Mouse (Mus musculus) spleen, adult 2 months (tissue): ENCODE data around the gene Il4i1. TPM values are rescaled to one million over a fixed set of nuclear protein-coding genes. Genes with fewer than 3 reads are reported as not detected.

ENCODE experiments used
- DNase-seq, 2 experiments: peaks; one replicate each; pipeline versions ENCODE4 v3.0.0 to v3.0.0-alpha.2; 2012 to 2021; ENCODE audit warnings: low spot score in 2 of 2, low read depth in 1 of 2
- H3K27ac ChIP-seq: fragments of 200-500 bp; 2 replicates; pipeline ENCODE4 v1.5.1; 2012; ENCODE audit warnings: low read length, inconsistent platforms; ENCODE audit not compliant: insufficient read depth
- H3K27me3 ChIP-seq: fragments of 200-500 bp; 2 replicates; pipeline ENCODE4 v1.6.1; 2012; ENCODE audit warnings: mild to moderate bottlenecking, moderate library complexity, low read length, inconsistent platforms; ENCODE audit not compliant: control insufficient read depth, insufficient read depth
- H3K36me3 ChIP-seq: fragments of 200-500 bp; 2 replicates; pipeline ENCODE4 v1.6.1; 2012; ENCODE audit warnings: mild to moderate bottlenecking, low read length, inconsistent platforms; ENCODE audit not compliant: control insufficient read depth, insufficient read depth
- H3K4me1 ChIP-seq: fragments of 200-500 bp; 2 replicates; pipeline ENCODE4 v1.6.1; 2011; ENCODE audit warnings: inconsistent platforms; ENCODE audit not compliant: control insufficient read depth, insufficient read depth, insufficient read length
- H3K4me3 ChIP-seq: fragments of 200-500 bp; 2 replicates; pipeline ENCODE4 v1.5.1; 2011; ENCODE audit warnings: mild to moderate bottlenecking, inconsistent platforms; ENCODE audit not compliant: insufficient read depth, insufficient read length; ENCODE audit errors: extremely low read depth
- CTCF ChIP-seq: fragments of 200-500 bp; IDR thresholded peaks from 2 replicates; pipeline ENCODE4 v1.5.1; 2011; ENCODE audit warnings: mild to moderate bottlenecking, inconsistent platforms; ENCODE audit not compliant: insufficient read depth, insufficient read length, insufficient replicate concordance; ENCODE audit errors: extremely low read depth
- POLR2A ChIP-seq: fragments of 200-500 bp; IDR thresholded peaks from 2 replicates; pipeline ENCODE4 v1.6.1; 2011; ENCODE audit warnings: low read depth, low read length, inconsistent platforms
- WGBS: fragments of 180-500 bp; shearing (Covaris S2); methylation state at CpG from one replicate; pipeline ENCODE4 v1.1.7; 2018; 5-methylcytosine and 5-hydroxymethylcytosine counted together
- polyA plus RNA-seq: library from polyadenylated mRNA; depleted of rRNA; stranded (reverse); fragments of >200 nt; gene quantifications from 2 replicates; pipeline ENCODE4 v1.2.3, GENCODE M21; 2012

The Il4i1 gene
- polyA plus RNA-seq, 1 experiment = 175 TPM

GRCm38 (mm10) chr7:44849416-44850111 lies 33.4 kb downstream of the Il4i1 start:
- Histone ChIP-seq H3K27me3 (no peaks in the 10 kb centered on the region), H3K36me3 (peaks cover 18% of the 10 kb centered on the region), H3K4me1 (peaks cover 12% of the 10 kb centered on the region; the same call in 1 of the 2 replicates), H3K4me3 (peak overlapping the region; percentile 89), H3K27ac (peak overlapping the region; percentile 96)
- TF ChIP-seq CTCF = no peak
- TF ChIP-seq POLR2A = peak; percentile 1; the same call in 1 of the 2 replicates
- under 1% methylated on average over 41 of the region's 41 CpGs for WGBS
- peak; percentile 88 to 91 for DNase-seq

GRCm38 (mm10) chr7:44850146-44850545 lies 34.0 kb downstream of the Il4i1 start:
- peak in 1 of 2 experiments; percentile 69 for DNase-seq
- no peaks in the 10 kb centered on the region for H3K27me3 ChIP-seq
- peaks cover 17% of the 10 kb centered on the region; the same call in 1 of the 2 replicates for H3K4me1 ChIP-seq
- 0% methylated on average over 32 of the region's 33 CpGs for WGBS
- peak overlapping the region; percentile 89 for H3K4me3 ChIP-seq
- H3K27ac ChIP-seq = peak overlapping the region; percentile 96
- peaks cover 14% of the 10 kb centered on the region for H3K36me3 ChIP-seq
- TF ChIP-seq CTCF (no peak), POLR2A (no peak)

GRCm38 (mm10) chr7:44850789-44851624 lies 34.8 kb downstream of the Il4i1 start:
- Histone ChIP-seq H3K27me3 (no peaks in the 10 kb centered on the region), H3K4me1 (peaks cover 19% of the 10 kb centered on the region; the same call in 1 of the 2 replicates), H3K4me3 (peak overlapping the region; percentile 89; the same call in 1 of the 2 replicates), H3K27ac (peak overlapping the region; percentile 96), H3K36me3 (peaks cover 5% of the 10 kb centered on the region)
- TF ChIP-seq CTCF = no peak
- TF ChIP-seq POLR2A = no peak
- WGBS = 66% methylated on average over 8 of the region's 8 CpGs
- no peak for DNase-seq

GRCm38 (mm10) chr7:44851625-44852234 lies 35.5 kb downstream of the Il4i1 start:
- Histone ChIP-seq H3K36me3 (peaks cover 2% of the 10 kb centered on the region), H3K4me3 (no peak overlapping the region), H3K27ac (no peak overlapping the region), H3K4me1 (peaks cover 23% of the 10 kb centered on the region; the same call in 1 of the 2 replicates), H3K27me3 (no peaks in the 10 kb centered on the region)
- no peak for DNase-seq
- WGBS = 89% methylated on average over 12 of the region's 12 CpGs
- TF ChIP-seq CTCF = no peak
- no peak for TF ChIP-seq POLR2A

GRCm38 (mm10) chr7:44852259-44853027 lies 36.3 kb downstream of the Il4i1 start:
- Histone ChIP-seq H3K4me1 (peaks cover 23% of the 10 kb centered on the region; the same call in 1 of the 2 replicates), H3K27me3 (no peaks in the 10 kb centered on the region), H3K4me3 (no peak overlapping the region), H3K27ac (no peak overlapping the region), H3K36me3 (no peaks in the 10 kb centered on the region)
- DNase-seq = no peak
- TF ChIP-seq POLR2A = no peak
- WGBS = 92% methylated on average over 36 of the region's 36 CpGs

GRCm38 (mm10) chr7:44853065-44853464 lies 36.9 kb downstream of the Il4i1 start:
- Histone ChIP-seq H3K4me1 (peaks cover 23% of the 10 kb centered on the region; the same call in 1 of the 2 replicates), H3K4me3 (no peak overlapping the region)

More at GRCm38 (mm10) chr7:44853065-44853464, 36.9 kb downstream of the Il4i1 start:
- no peaks in the 10 kb centered on the region for H3K36me3 ChIP-seq
- TF ChIP-seq POLR2A (no peak), CTCF (no peak)
- 97% methylated on average over 2 of the region's 2 CpGs for WGBS
- no peak overlapping the region for H3K27ac ChIP-seq
- DNase-seq = no peak
- H3K27me3 ChIP-seq = no peaks in the 10 kb centered on the region
